In genomic region chr10:70874994-70875538, GRCm38 (mm10) we compare ENCODE assay signal across 14 mouse cellular contexts.
DNase-seq lines count a peak whose midpoint lies in the region; ATAC-seq lines count a peak whose summit lies in the region.
"Had no signal": no experiment of that assay in that cellular context is flagged by ENCODE, and none has a peak within 500 bp of the region (broad histone marks: within the 10 kb centered on the region; RNA-seq: fewer than 3 reads in every experiment).

No protein-coding gene starts in this region.

- H3K27me3 ChIP-seq in hindbrain, embryonic 10.5 days (ENCODE audit: insufficient read depth, poor library complexity, severe bottlenecking) = no peaks in the 10 kb centered on the region
- no peaks in the 10 kb centered on the region for H3K27me3 ChIP-seq in hindbrain, embryonic 13.5 days
- no peaks in the 10 kb centered on the region for H3K27me3 ChIP-seq in embryonic facial prominence, embryonic 13.5 days
- H3K27me3 ChIP-seq in midbrain, embryonic 12.5 days = no peaks in the 10 kb centered on the region
- H3K27me3 ChIP-seq: heart, embryonic 15.5 days; megakaryocyte, embryonic 14.5 days had no signal

- WGBS in hindbrain, embryonic 10.5 days = 31% methylated on average over 12 of the region's 12 CpGs
- 16% methylated on average over 12 of the region's 12 CpGs for WGBS in hindbrain, embryonic 13.5 days
- 23% methylated on average over 12 of the region's 12 CpGs for WGBS in embryonic facial prominence, embryonic 13.5 days
- WGBS in midbrain, embryonic 12.5 days = 27% methylated on average over 12 of the region's 12 CpGs

- H3K9me3 ChIP-seq in hindbrain, embryonic 10.5 days = no peaks in the 10 kb centered on the region
- no peaks in the 10 kb centered on the region for H3K9me3 ChIP-seq in hindbrain, embryonic 13.5 days
- no peaks in the 10 kb centered on the region for H3K9me3 ChIP-seq in embryonic facial prominence, embryonic 13.5 days
- H3K9me3 ChIP-seq in midbrain, embryonic 12.5 days = no peaks in the 10 kb centered on the region
- H3K9me3 ChIP-seq: heart, embryonic 15.5 days had no signal

- H3K4me2 ChIP-seq in hindbrain, embryonic 13.5 days = no peak overlapping the region
- H3K4me2 ChIP-seq in embryonic facial prominence, embryonic 13.5 days = peak overlapping the region; percentile 23; the same call in 1 of the 2 replicates
- H3K4me2 ChIP-seq in midbrain, embryonic 12.5 days (replicated peaks) = 0 out of 2 replicates have a peak overlapping the region, but pooled peaks have one; percentile 15
- H3K4me2 ChIP-seq: heart, embryonic 15.5 days had no signal

- intact Hi-C loops in heart, postnatal 14 days (cut with DNase I) = no loop called here

- no peaks in the 10 kb centered on the region for H3K36me3 ChIP-seq in hindbrain, embryonic 10.5 days
- no peaks in the 10 kb centered on the region for H3K36me3 ChIP-seq in hindbrain, embryonic 13.5 days
- no peaks in the 10 kb centered on the region for H3K36me3 ChIP-seq in embryonic facial prominence, embryonic 13.5 days
- H3K36me3 ChIP-seq in midbrain, embryonic 12.5 days = no peaks in the 10 kb centered on the region
- H3K36me3 ChIP-seq: heart, embryonic 15.5 days had no signal

- DNase-seq in hindbrain, embryonic 10.5 days (ENCODE audit: low spot score) = peak; percentile 48
- peak; percentile 38 for DNase-seq in R1 (ENCODE audit: low read depth, low spot score)
- DNase-seq in urinary bladder, postnatal 36 days (ENCODE audit: low spot score in 2 of 2) = no peak
- no peak for DNase-seq in heart, postnatal 14 days
- DNase-seq in layer of hippocampus, postnatal 14 days (ENCODE audit: low spot score in 2 of 2) = no peak
- DNase-seq: adrenal gland, adult 8-10 months; cerebellum, adult 18-20 months; lung, adult 18-20 months; thymus, postnatal 4 days had no signal

- peaks cover 23% of the 10 kb centered on the region for H3K4me1 ChIP-seq in hindbrain, embryonic 10.5 days (replicated peaks)
- H3K4me1 ChIP-seq in hindbrain, embryonic 13.5 days (replicated peaks) = peaks cover 9% of the 10 kb centered on the region; the same call in 1 of the 2 replicates
- H3K4me1 ChIP-seq in embryonic facial prominence, embryonic 13.5 days = peaks cover 3% of the 10 kb centered on the region; the same call in 1 of the 2 replicates
- peaks cover 7% of the 10 kb centered on the region for H3K4me1 ChIP-seq in midbrain, embryonic 12.5 days
- H3K4me1 ChIP-seq: heart, embryonic 15.5 days; megakaryocyte, embryonic 14.5 days had no signal

- H3K9ac ChIP-seq in hindbrain, embryonic 13.5 days = no peak overlapping the region
- H3K9ac ChIP-seq in embryonic facial prominence, embryonic 13.5 days = no peak overlapping the region
- H3K9ac ChIP-seq in midbrain, embryonic 12.5 days (replicated peaks) = no peak overlapping the region
- H3K9ac ChIP-seq: heart, embryonic 15.5 days had no signal

- peak overlapping the region; percentile 66 for H3K27ac ChIP-seq in hindbrain, embryonic 10.5 days
- H3K27ac ChIP-seq in hindbrain, embryonic 13.5 days = no peak overlapping the region
- no peak overlapping the region for H3K27ac ChIP-seq in embryonic facial prominence, embryonic 13.5 days
- H3K27ac ChIP-seq in midbrain, embryonic 12.5 days (replicated peaks) = no peak overlapping the region
- H3K27ac ChIP-seq: heart, embryonic 15.5 days had no signal

- no peak for ATAC-seq in hindbrain, embryonic 13.5 days (ENCODE audit: low FRiP score)
- ATAC-seq in embryonic facial prominence, embryonic 13.5 days (ENCODE audit: insufficient number of reproducible peaks, insufficient read depth, low FRiP score, low TSS enrichment, low read depth) = no peak
- ATAC-seq in midbrain, embryonic 12.5 days (ENCODE audit: low FRiP score, low read depth) = no peak

- no peak overlapping the region; the same call in 1 of the 2 replicates for H3K4me3 ChIP-seq in hindbrain, embryonic 10.5 days
- H3K4me3 ChIP-seq in hindbrain, embryonic 13.5 days = no peak overlapping the region
- H3K4me3 ChIP-seq in embryonic facial prominence, embryonic 13.5 days = no peak overlapping the region
- no peak overlapping the region for H3K4me3 ChIP-seq in midbrain, embryonic 12.5 days
- H3K4me3 ChIP-seq: heart, embryonic 15.5 days; megakaryocyte, embryonic 14.5 days had no signal

Comparison
In these comparisons a context has a peak if more than half of its experiments do, and no peak if none do; other contexts are left out.
1. DNase-seq: peak in hindbrain, embryonic 10.5 days (single experiment) and R1 (single experiment); none in urinary bladder, postnatal 36 days (0 of 2), heart, postnatal 14 days (0 of 2) and layer of hippocampus, postnatal 14 days (0 of 2).